Comparison of ENCODE assay signal across 28 mouse cellular contexts in the genomic region with DNA sequence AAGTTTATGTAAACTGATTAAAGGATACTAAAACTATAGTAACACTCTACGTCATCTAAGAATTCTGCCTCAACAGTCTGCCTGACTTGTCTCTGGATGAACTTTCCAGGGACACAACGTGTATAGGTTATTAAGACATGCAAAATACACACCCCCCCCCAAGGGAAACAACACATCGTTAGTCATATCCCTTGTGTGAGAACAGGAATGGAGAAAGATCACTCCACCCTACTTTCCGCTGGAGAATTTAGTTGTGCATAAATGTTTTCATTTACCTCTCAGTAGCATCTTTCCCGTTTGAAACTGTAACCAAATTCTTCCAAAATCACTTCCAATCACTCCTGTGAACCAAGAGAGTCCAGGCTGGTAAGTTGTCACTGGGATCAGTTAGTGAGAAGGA. TPM values are rescaled to one million over a fixed set of nuclear protein-coding genes. Genes with fewer than 3 reads are reported as not detected.
DNase-seq lines count a peak whose midpoint lies in the region; ATAC-seq lines count a peak whose summit lies in the region.
"Had no signal": no experiment of that assay in that cellular context is flagged by ENCODE, and none has a peak within 500 bp of the region (broad histone marks: within the 10 kb centered on the region; RNA-seq: fewer than 3 reads in every experiment).

Gene Olfr651 (plus strand): TSS at position 301 of the 400 bp plus-strand sequence.

- H3K9me3 ChIP-seq in embryonic facial prominence, embryonic 14.5 days (ENCODE audit: control insufficient read depth, low read length), result no peaks in the 10 kb centered on the region
- no peaks in the 10 kb centered on the region for H3K9me3 ChIP-seq in embryonic facial prominence, embryonic 10.5 days
- H3K9me3 ChIP-seq: G1E had no signal

- intact Hi-C loops in gastrocnemius, postnatal 36 days (cut with DNase I), result no loop called here

- H3K4me2 ChIP-seq in embryonic facial prominence, embryonic 14.5 days (ENCODE audit: low read depth, low read length), result no peak within 1 kb of the TSS

- H3K4me3 ChIP-seq in embryonic facial prominence, embryonic 14.5 days (ENCODE audit: low read depth, low read length), result no peak within 1 kb of the TSS
- H3K4me3 ChIP-seq in embryonic facial prominence, embryonic 10.5 days, result no peak within 1 kb of the TSS

- no peak within 1 kb of the TSS for H3K9ac ChIP-seq in embryonic facial prominence, embryonic 14.5 days (ENCODE audit: low read depth, low read length)

- no peaks in the 10 kb centered on the region for H3K36me3 ChIP-seq in embryonic facial prominence, embryonic 14.5 days (ENCODE audit: control insufficient read depth, insufficient read depth, low read length)
- no peaks in the 10 kb centered on the region for H3K36me3 ChIP-seq in embryonic facial prominence, embryonic 10.5 days (replicated peaks)
- H3K36me3 ChIP-seq: G1E had no signal

- DNase-seq in embryonic facial prominence, embryonic 14.5 days (ENCODE audit: low spot score), result peak; percentile 2
- no peak for DNase-seq in embryonic facial prominence, embryonic 10.5 days (ENCODE audit: low spot score)
- DNase-seq in 3T3-L1 (ENCODE audit: low read depth, low spot score), result peak; percentile 1
- peak; percentile 13 for DNase-seq in skeletal muscle tissue, adult 2 months (ENCODE audit: low read depth, low spot score)
- DNase-seq in gastrocnemius, postnatal 36 days, result no peak
- no peak for DNase-seq in retina, postnatal 1 day
- DNase-seq: adrenal gland, adult 2 months; adrenal gland, adult 8-10 months; adrenal gland, postnatal 10 days; adrenal gland, postnatal 14 days; adrenal gland, postnatal 25 days; adrenal gland, postnatal 36 days; B cell, adult 2 months; cerebellum, adult 11 months; cerebellum, adult 11-12 months; cerebellum, adult 18-20 months; cerebellum, adult 2 months had no signal

- no peaks in the 10 kb centered on the region for H3K27me3 ChIP-seq in embryonic facial prominence, embryonic 14.5 days (replicated peaks; ENCODE audit: control insufficient read depth, insufficient read depth, low read length)
- H3K27me3 ChIP-seq in embryonic facial prominence, embryonic 10.5 days (replicated peaks; ENCODE audit: low read depth, poor library complexity, severe bottlenecking), result no peaks in the 10 kb centered on the region
- H3K27me3 ChIP-seq: CH12.LX, Patski had no signal

- WGBS in embryonic facial prominence, embryonic 14.5 days, result 71% methylated on average over 5 of the region's 5 CpGs
- WGBS in embryonic facial prominence, embryonic 10.5 days, result 77% methylated on average over 5 of the region's 5 CpGs

- no peak within 1 kb of the TSS for H3K27ac ChIP-seq in embryonic facial prominence, embryonic 14.5 days (replicated peaks; ENCODE audit: low read depth, low read length)
- H3K27ac ChIP-seq in embryonic facial prominence, embryonic 10.5 days (replicated peaks), result no peak within 1 kb of the TSS

- H3K4me1 ChIP-seq in embryonic facial prominence, embryonic 14.5 days (ENCODE audit: control insufficient read depth, insufficient read depth, low read length), result no peaks in the 10 kb centered on the region
- H3K4me1 ChIP-seq in embryonic facial prominence, embryonic 10.5 days, result no peaks in the 10 kb centered on the region

- ATAC-seq in embryonic facial prominence, embryonic 14.5 days (ENCODE audit: low read depth), result no peak
- ATAC-seq: activated CD4-positive, CD25-positive, alpha-beta regulatory T cell, adult 4 months; CD4-positive, CD25-positive, alpha-beta regulatory T cell, adult 4 months; Patski had no signal

RNA-seq across cellular contexts. Expression of gene Olfr651, which starts in this region (rescaled TPM):
- polyA plus RNA-seq in embryonic facial prominence, embryonic 14.5 days (2014; fragmentation: Nextera tagmentation; extraction: Ambion mirVana), result not detected in 2 replicates
- not detected in 2 replicates for polyA plus RNA-seq in embryonic facial prominence, embryonic 10.5 days (2016; fragmentation: Nextera tagmentation; extraction: Ambion mirVana)
- not detected for total RNA-seq in gastrocnemius, postnatal 36 days (2021)
- total RNA-seq: adrenal gland, adult 18-20 months; adrenal gland, adult 2 months; adrenal gland, adult 8-10 months; adrenal gland, postnatal 10 days; adrenal gland, postnatal 14 days; adrenal gland, postnatal 25 days; adrenal gland, postnatal 36 days; adrenal gland, postnatal 4 days; CH12.LX; ES-E14; G1E; MEL had no signal
- polyA plus RNA-seq: activated CD4-positive, CD25-positive, alpha-beta regulatory T cell, adult 4 months; adrenal gland, adult 2 months; brain, embryonic 14.5 days; C2C12; CD4-positive, CD25-positive, alpha-beta regulatory T cell, adult 4 months; cerebellum, adult 2 months; G1E; Patski had no signal

Comparison
In these comparisons a context has a peak if more than half of its experiments do, and no peak if none do; other contexts are left out.
1. Peak in DNase-seq in embryonic facial prominence, embryonic 14.5 days; RNA of the gene not detected or under 1 TPM.
2. DNase-seq: peak in 3T3-L1 (single experiment) and skeletal muscle tissue, adult 2 months (single experiment); none in embryonic facial prominence, embryonic 10.5 days (single experiment), gastrocnemius, postnatal 36 days (0 of 2) and retina, postnatal 1 day (single experiment).